Mouse (Mus musculus) hindbrain, embryonic 11.5 days (tissue): ENCODE data around the gene Paics. TPM values are rescaled to one million over a fixed set of nuclear protein-coding genes. Genes with fewer than 3 reads are reported as not detected.
"Not testable (repeated sequence)": the region's sequence is repeated elsewhere in the genome, so short reads cannot be mapped to it uniquely, and the experiment has no call there.

Experiments used
- ATAC-seq: fragments of 200-750 bp; cut with Nextera tagmentation; 2 replicates; pipeline ENCODE4 v1.8.0; 2017; ENCODE audit warnings: mild to moderate bottlenecking, moderate TSS enrichment, moderate library complexity; ENCODE audit not compliant: low FRiP score
- DNase-seq: peaks from one replicate; pipeline ENCODE4 v3.0.0-alpha.2; 2015; ENCODE audit warnings: low spot score
- H3K27ac ChIP-seq: fragments of 300-500 bp; sonication (generic); 2 replicates; pipeline ENCODE4 v1.5.1; 2014; ENCODE audit warnings: mild to moderate bottlenecking, low read depth, low read length
- H3K27me3 ChIP-seq: fragments of 300-500 bp; sonication (generic); 2 replicates; pipeline ENCODE4 v1.6.1; 2014; ENCODE audit warnings: mild to moderate bottlenecking, low read length, moderate library complexity, mixed read lengths; ENCODE audit not compliant: control insufficient read depth, insufficient read depth
- H3K36me3 ChIP-seq: fragments of 300-500 bp; sonication (generic); 2 replicates; pipeline ENCODE4 v1.6.1; 2014; ENCODE audit warnings: mild to moderate bottlenecking, low read length, moderate library complexity, mixed read lengths; ENCODE audit not compliant: control insufficient read depth, insufficient read depth
- H3K4me1 ChIP-seq: fragments of 300-500 bp; sonication (generic); replicated peaks from 2 replicates; pipeline ENCODE4 v1.6.1; 2014; ENCODE audit warnings: low read length, mixed read lengths; ENCODE audit not compliant: control insufficient read depth, insufficient read depth
- H3K4me2 ChIP-seq: fragments of 300-500 bp; sonication (generic); replicated peaks from 2 replicates; pipeline ENCODE4 v1.6.1; 2014; ENCODE audit warnings: mild to moderate bottlenecking, low read depth, low read length
- H3K4me3 ChIP-seq: fragments of 300-500 bp; sonication (generic); 2 replicates; pipeline ENCODE4 v1.5.1; 2014; ENCODE audit warnings: low read depth, low read length
- H3K9ac ChIP-seq: fragments of 300-500 bp; sonication (generic); 2 replicates; pipeline ENCODE4 v1.6.1; 2014; ENCODE audit warnings: low read depth, low read length
- H3K9me3 ChIP-seq: fragments of 300-500 bp; sonication (generic); 2 replicates; pipeline ENCODE4 v1.6.1; 2016; ENCODE audit warnings: low read length; ENCODE audit not compliant: control insufficient read depth
- WGBS: fragments of 180-500 bp; shearing (Covaris S2); extraction: QIAGEN DNeasy Blood & Tissue Kit; methylation state at CpG from one replicate; pipeline ENCODE4 v1.1.7; 2014; 5-methylcytosine and 5-hydroxymethylcytosine counted together
- polyA plus RNA-seq: library from polyadenylated mRNA; unstranded; fragments of >200 nt; fragmentation: Nextera tagmentation; extraction: Ambion mirVana; gene quantifications from 2 replicates; pipeline ENCODE4 v1.2.1, GENCODE M21; 2014

The Paics gene
- polyA plus RNA-seq = 351 and 390 TPM in 2 replicates

DNA sequence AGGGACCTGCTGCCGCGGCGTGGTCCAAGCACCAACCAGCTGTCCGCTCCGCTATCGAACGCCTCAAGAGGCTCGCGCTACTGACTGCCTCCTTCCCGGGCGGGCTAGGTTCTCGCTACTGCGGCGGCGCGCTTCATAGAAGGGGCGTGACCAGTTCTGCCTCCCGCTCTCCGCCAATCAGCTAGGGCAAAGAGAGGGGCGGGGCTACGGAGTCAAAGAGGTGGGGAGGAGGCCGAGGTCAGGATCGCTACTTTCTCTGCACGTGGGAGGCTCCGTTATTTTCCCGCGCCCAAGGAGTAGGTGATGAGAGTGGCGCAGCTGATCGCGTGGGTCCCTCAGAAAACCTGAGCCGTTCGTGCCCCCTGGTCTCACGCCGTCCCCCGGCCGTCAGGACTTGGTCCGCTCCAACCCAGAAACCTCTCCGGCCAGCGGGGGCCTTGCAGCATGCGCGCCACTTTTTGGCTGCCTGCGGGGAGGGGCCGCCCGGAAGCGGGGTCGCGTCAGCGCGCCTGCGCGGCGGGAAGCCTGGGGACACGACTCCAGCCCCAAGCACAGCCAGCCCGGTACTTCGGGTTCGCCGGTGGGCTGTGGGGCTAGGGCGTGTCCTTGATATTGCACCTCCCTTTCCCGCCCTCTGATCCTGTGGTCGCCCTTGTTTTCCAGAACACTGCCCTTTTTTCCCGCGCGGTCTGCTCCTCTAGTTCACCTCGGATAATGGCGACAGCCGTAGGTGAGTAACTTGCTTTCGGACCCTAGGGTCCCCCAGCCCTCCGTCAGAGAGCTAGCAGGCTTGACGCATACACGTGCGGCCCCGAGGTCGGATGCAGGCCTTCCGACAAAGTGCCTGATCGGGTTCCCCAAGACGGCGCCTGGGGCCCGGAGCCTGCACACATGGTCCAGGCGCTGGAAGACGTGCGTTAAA, at the start of gene Paics, which contains the start of gene Ppat:
Gene Paics (plus strand): TSS at position 202 of the 922 bp plus-strand sequence.
Gene Ppat (minus strand): TSS at position 473 of the 922 bp plus-strand sequence.
- Histone ChIP-seq H3K4me2 (peak within 1 kb of the TSS; percentile 81), H3K9me3 (no peaks in the 10 kb centered on the region), H3K9ac (peak within 1 kb of the TSS; percentile 81), H3K27me3 (no peaks in the 10 kb centered on the region), H3K36me3 (no peaks in the 10 kb centered on the region), H3K27ac (peak within 1 kb of the TSS; percentile 53), H3K4me1 (no peaks in the 10 kb centered on the region; the same call in 1 of the 2 replicates), H3K4me3 (peak within 1 kb of the TSS; percentile 72)
- ATAC-seq (peak; percentile 97), DNase-seq (peak; percentile 98)
- WGBS = under 1% methylated on average over 75 of the region's 81 CpGs

DNA sequence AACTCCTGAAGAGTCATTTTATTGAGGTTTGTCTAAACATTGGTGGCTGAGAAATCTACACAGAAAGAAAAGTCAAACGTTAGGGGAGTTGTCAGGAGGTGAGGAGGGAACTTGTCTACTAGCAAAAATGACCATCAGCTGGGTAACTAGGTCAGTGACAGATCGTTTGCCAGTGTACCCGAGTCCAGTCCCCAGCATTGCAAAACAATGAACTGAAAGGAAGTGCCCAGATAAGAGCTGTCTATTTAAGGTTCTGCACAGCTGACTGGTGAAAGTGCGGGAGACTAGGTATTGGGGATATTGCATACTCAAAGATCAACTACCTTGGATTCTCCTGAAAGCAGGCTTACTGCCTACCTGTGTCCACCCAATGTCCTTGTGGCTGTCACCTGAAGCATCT, 49.0 kb upstream of the Paics start:
- H3K4me2 ChIP-seq = no peak overlapping the region
- WGBS = 87% methylated on average over 4 of the region's 4 CpGs
- no peak overlapping the region for H3K9ac ChIP-seq
- H3K27ac ChIP-seq = no peak overlapping the region
- no peaks in the 10 kb centered on the region for H3K27me3 ChIP-seq
- no peak for DNase-seq
- H3K4me1 ChIP-seq = no peaks in the 10 kb centered on the region
- no peaks in the 10 kb centered on the region for H3K36me3 ChIP-seq
- H3K9me3 ChIP-seq = no peaks in the 10 kb centered on the region
- no peak overlapping the region for H3K4me3 ChIP-seq
- ATAC-seq = no peak

DNA sequence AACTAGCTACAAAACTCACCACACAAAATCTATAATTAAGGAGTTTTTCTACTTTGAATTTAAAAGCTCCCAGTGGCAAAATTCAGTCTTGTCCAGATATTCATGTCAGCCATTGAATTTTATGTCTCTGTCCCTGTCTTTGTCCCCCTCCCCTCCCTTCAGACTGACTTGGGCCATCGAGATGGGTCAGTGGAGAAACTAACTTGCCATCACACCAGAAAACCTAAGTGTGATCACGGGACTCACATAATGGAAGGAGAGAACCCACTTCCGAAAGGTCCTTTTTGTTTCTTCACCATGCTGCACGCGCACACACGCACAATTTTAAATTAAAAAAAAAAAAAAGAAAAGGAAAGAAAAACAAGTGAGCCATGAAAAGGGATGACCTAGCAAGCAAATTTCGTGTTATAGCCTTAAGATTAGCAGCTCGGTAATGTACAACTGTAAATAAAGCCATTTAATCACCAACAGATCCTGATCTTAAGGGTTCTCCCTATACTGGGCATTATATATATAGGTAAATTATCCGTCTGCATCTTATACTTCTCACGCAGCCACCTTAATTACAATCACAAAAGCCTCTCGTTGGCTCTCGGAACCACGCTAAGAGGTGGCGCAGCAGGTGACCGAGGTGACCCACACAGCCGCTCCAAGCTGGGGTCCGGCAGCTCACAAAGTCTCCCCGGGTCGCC, 46.2 kb upstream of the Paics start:
- peak; percentile 0; the same call in 1 of the 2 replicates for ATAC-seq

DNA sequence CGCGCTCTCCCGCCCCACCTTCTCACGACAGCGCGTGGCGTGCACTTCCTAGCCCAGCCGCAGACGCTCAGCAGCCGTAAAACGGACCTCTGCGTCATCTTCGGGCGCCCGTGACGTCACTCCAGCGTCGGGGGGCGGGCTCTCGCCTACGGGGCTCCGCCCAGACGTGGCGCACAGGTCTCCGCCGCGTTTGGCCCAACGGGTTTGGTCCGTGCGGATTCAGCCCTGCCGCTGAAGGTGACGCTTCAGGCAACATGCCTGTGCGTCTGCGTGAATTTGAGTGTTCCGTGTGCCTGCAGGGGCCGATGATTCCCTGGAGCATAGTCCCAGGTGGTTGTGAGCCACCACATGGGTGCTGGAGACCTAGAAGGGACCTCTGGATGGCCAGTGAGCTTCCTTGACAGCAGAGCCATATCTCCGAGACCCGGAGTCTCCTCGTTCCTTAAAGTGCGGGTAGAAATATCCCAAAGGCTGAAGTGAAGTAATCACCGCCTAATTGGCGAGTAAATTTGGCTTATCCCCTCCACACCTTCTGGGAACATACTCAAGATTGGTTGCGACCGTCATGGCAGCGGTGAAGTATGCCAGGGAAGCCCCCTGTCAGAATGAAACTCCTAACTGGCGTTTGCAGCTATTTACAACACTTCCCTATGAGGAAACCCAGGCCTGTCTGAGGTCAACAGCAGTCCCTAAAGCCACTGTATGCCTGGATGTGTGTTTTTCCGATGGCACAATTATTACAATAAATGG, 45.5 kb upstream of the Paics start, which contains the start of gene Aasdh:
Gene Aasdh (minus strand): TSS at position 110 of the 750 bp plus-strand sequence.
- Histone ChIP-seq H3K9me3 (no peaks in the 10 kb centered on the region), H3K4me2 (peak within 1 kb of the TSS; percentile 77), H3K27ac (peak within 1 kb of the TSS; percentile 72), H3K9ac (peak within 1 kb of the TSS; percentile 82), H3K36me3 (no peaks in the 10 kb centered on the region), H3K4me1 (no peaks in the 10 kb centered on the region), H3K27me3 (no peaks in the 10 kb centered on the region), H3K4me3 (peak within 1 kb of the TSS; percentile 69)
- 1% methylated on average over 47 of the region's 47 CpGs for WGBS
- ATAC-seq (peak; percentile 97), DNase-seq (peak; percentile 100)

More for the DNA sequence above, 46.2 kb upstream of the Paics start:
- 1% methylated on average over 19 of the region's 19 CpGs for WGBS
- H3K4me2 ChIP-seq = peak overlapping the region; percentile 60
- peak overlapping the region; percentile 69 for H3K4me3 ChIP-seq
- no peaks in the 10 kb centered on the region for H3K4me1 ChIP-seq
- H3K9ac ChIP-seq = peak overlapping the region; percentile 82
- peak; percentile 37 for DNase-seq
- no peaks in the 10 kb centered on the region for H3K27me3 ChIP-seq
- no peaks in the 10 kb centered on the region for H3K9me3 ChIP-seq
- no peaks in the 10 kb centered on the region for H3K36me3 ChIP-seq
- peak overlapping the region; percentile 61; the same call in 1 of the 2 replicates for H3K27ac ChIP-seq

DNA sequence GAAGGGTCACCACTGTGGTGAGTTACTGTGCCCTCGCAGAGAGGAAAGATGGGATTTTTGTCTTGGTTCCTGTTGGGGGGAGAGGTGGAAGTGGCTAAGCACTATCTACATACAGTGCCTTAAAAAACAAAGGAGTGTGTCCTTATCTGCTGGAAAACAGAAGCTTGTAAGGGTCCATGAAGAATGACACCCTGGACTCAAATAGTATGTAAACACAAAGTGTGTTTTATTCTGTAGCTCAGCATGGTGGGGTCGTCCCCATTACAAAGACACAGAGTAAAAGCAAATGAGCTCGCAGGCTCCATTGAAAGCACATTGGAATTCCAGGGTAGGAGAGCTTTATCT, 45.0 kb upstream of the Paics start:
- Histone ChIP-seq H3K4me3 (peak overlapping the region; percentile 69), H3K36me3 (no peaks in the 10 kb centered on the region), H3K27me3 (no peaks in the 10 kb centered on the region), H3K4me1 (no peaks in the 10 kb centered on the region), H3K9me3 (no peaks in the 10 kb centered on the region), H3K4me2 (peak overlapping the region; percentile 77), H3K9ac (peak overlapping the region; percentile 82), H3K27ac (no peak overlapping the region)
- DNase-seq = no peak
- WGBS = 34% methylated on average over 3 of the region's 3 CpGs
- no peak for ATAC-seq

DNA sequence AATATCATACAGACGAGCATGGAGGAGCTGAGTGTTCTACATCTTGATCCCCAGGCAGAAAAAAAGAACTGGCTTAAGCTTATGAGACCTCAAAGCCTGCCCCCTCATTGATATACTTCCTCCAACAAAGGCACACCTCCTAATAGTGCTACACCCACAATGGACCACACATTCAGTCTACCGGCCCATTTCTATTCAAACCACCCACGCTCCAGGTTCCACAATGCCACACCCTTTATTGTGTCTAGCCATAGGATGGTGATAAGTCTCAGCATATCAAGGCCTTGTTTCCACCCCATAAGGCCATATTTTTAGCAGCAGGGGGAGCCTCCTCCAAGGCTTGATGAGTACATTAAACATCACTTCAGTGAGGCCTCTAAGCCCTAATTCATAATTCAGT, 40.3 kb upstream of the Paics start:
- 89% methylated on average over 3 of the region's 3 CpGs for WGBS
- ATAC-seq (no peak), DNase-seq (no peak)

DNA sequence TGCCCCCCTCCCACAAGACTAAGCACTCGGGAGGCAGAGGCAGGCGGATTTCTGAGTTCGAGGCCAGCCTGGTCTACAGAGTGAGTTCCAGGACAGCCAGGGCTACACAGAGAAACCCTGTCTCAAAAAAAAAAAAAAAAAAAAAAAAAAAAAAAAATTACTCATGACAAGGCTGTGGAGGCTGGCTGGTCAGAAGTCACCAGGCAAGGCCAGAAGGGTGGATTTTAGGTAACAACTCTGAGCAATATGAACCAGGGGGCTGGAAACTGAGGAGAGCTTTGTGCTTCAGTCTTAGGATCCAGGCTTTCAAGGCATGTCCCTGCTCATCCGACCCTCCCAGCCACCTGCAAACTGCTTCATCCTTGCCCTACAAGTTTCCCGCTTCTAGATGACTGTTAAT, 38.6 kb upstream of the Paics start:
- H3K27me3 ChIP-seq, H3K36me3 ChIP-seq, H3K4me2 ChIP-seq, H3K9me3 ChIP-seq, H3K9ac ChIP-seq, ATAC-seq, H3K4me3 ChIP-seq, DNase-seq, H3K4me1 ChIP-seq, H3K27ac ChIP-seq: not testable (repeated sequence)
- 94% methylated on average over 5 of the region's 5 CpGs for WGBS

More for the DNA sequence above, 40.3 kb upstream of the Paics start:
- H3K27me3 ChIP-seq = no peaks in the 10 kb centered on the region
- no peak overlapping the region for H3K27ac ChIP-seq
- H3K9me3 ChIP-seq = no peaks in the 10 kb centered on the region
- H3K4me1 ChIP-seq = no peaks in the 10 kb centered on the region
- H3K4me2 ChIP-seq = no peak overlapping the region
- no peak overlapping the region for H3K4me3 ChIP-seq
- no peaks in the 10 kb centered on the region for H3K36me3 ChIP-seq
- H3K9ac ChIP-seq = no peak overlapping the region

DNA sequence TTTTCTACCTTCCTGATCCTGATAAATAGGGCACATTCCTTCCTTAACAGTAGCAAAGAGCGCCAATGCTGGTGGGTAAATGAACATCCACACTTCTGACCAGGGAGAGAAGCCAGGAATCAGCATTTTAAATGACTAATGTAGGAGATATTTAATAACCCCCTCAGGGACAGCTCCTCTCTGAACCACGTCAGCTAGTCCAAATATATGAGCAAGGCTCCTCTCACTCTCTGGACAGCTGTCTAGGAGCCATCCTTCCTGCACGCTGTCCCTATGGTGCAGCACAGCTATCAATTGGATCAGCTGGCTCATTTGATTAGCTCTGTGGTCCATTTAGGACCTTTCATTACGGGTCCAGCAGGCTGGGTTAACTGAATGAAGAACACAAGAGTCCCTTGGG, 28.3 kb upstream of the Paics start:
- Histone ChIP-seq H3K27me3 (no peaks in the 10 kb centered on the region), H3K4me1 (no peaks in the 10 kb centered on the region), H3K4me2 (no peak overlapping the region), H3K36me3 (peaks cover 7% of the 10 kb centered on the region; the same call in 1 of the 2 replicates), H3K9ac (no peak overlapping the region), H3K9me3 (no peaks in the 10 kb centered on the region), H3K4me3 (no peak overlapping the region), H3K27ac (no peak overlapping the region)
- 91% methylated on average over 4 of the region's 4 CpGs for WGBS
- no peak for ATAC-seq
- DNase-seq = no peak
